Mouse (Mus musculus) left cerebral cortex, adult 9 months (tissue): ENCODE measurements at regions not wholly inside any gene's neighbourhood (a gene's known extent, or its start where the extent isn't known, plus 50 kb on each side); places are given as distances from the start of the nearest gene placed in this dataset.

Source experiments
- DNase-seq, 2 experiments: peaks; one replicate each; pipeline ENCODE4 v3.0.0; 2022; ENCODE audit warnings: low spot score in 2 of 2

DNA sequence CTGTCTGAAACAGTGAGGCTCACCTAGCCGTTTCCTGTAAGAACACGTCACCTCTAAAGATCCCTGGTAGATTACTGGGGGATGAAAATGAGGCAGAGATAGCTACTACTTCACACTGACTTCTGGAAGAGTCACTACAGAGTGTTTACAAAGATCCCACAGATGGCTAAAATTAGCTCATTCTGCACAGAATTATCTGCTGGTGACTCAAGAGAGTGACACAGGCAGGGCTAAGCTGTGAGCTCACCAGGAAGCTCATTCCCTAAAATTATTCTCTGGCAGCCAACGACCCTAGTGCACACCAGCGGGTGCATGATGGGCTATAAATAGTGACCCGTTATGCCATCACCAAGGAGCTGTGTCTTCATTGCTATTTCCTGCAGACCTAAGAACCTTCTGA is 53.2 kb upstream of the Ddah1 start:
- peak; percentile 16 to 29 for DNase-seq

GRCm38 (mm10) chr3:145704054-145704453 is 54.3 kb upstream of the Ccn1 start:
- no peak for DNase-seq

- DNase-seq, result no peak
Observed at GRCm38 (mm10) chr3:145703411-145703924, 53.7 kb upstream of the Ccn1 start.

GRCm38 (mm10) chr3:145702739-145703138 is 53.0 kb upstream of the Ccn1 start:
- DNase-seq, result no peak

GRCm38 (mm10) chr3:145701945-145702344 is 52.2 kb upstream of the Ccn1 start:
- no peak for DNase-seq
